In genomic region chr2:166280651-166281127, GRCm38 (mm10) we compare ENCODE assay signal across 9 mouse cellular contexts.
DNase-seq lines count a peak whose midpoint lies in the region; ATAC-seq and TF ChIP-seq lines count a peak whose summit lies in the region.
"Had no signal": no experiment of that assay in that cellular context is flagged by ENCODE, and none has a peak within 500 bp of the region (broad histone marks: within the 10 kb centered on the region; RNA-seq: fewer than 3 reads in every experiment).

No protein-coding gene starts in this region.

- peak; percentile 86 for ATAC-seq in forebrain, embryonic 16.5 days

- no peak for TF ChIP-seq POLR2A in brain, embryonic 14.5 days (IDR thresholded peaks at IDR 0.05; ENCODE audit: borderline replicate concordance, extremely low read depth, insufficient read depth, insufficient read length, poor library complexity, severe bottlenecking)

- H3K4me2 ChIP-seq in forebrain, embryonic 16.5 days (ENCODE audit: low read length): no peak overlapping the region

- no peak overlapping the region for H3K4me3 ChIP-seq in forebrain, embryonic 16.5 days (replicated peaks; ENCODE audit: low read length)
- no peak overlapping the region for H3K4me3 ChIP-seq in midbrain, embryonic 10.5 days
- H3K4me3 ChIP-seq: left cerebral cortex, adult 2 months had no signal

- H3K9me3 ChIP-seq in forebrain, embryonic 16.5 days (ENCODE audit: control insufficient read depth, low read length): no peaks in the 10 kb centered on the region
- H3K9me3 ChIP-seq in midbrain, embryonic 10.5 days (replicated peaks): peaks cover 11% of the 10 kb centered on the region; the same call in 1 of the 2 replicates

- H3K36me3 ChIP-seq in forebrain, embryonic 16.5 days (ENCODE audit: control insufficient read depth, insufficient read depth): no peaks in the 10 kb centered on the region
- no peaks in the 10 kb centered on the region for H3K36me3 ChIP-seq in midbrain, embryonic 10.5 days

- H3K9ac ChIP-seq in forebrain, embryonic 16.5 days (replicated peaks; ENCODE audit: low read depth, low read length): no peak overlapping the region

- WGBS in forebrain, embryonic 16.5 days: 28% methylated on average over 5 of the region's 5 CpGs
- WGBS in midbrain, embryonic 10.5 days: 42% methylated on average over 5 of the region's 5 CpGs

- peak; percentile 60 for DNase-seq in gastrocnemius, postnatal 25 days
- DNase-seq in gastrocnemius, postnatal 36 days: no peak
- peak; percentile 81 for DNase-seq in brain, embryonic 14.5 days (ENCODE audit: low read depth)
- DNase-seq in midbrain, embryonic 10.5 days (ENCODE audit: low spot score): no peak
- no peak for DNase-seq in ovary, postnatal 10 days (ENCODE audit: low spot score)
- DNase-seq in layer of hippocampus, adult 11-12 months (ENCODE audit: low spot score): no peak
- DNase-seq in natural killer cell, adult 2 months (ENCODE audit: low spot score in 2 of 2): no peak

- peaks cover 10% of the 10 kb centered on the region for H3K4me1 ChIP-seq in forebrain, embryonic 16.5 days (replicated peaks; ENCODE audit: control insufficient read depth, insufficient read depth, low read length)
- H3K4me1 ChIP-seq in midbrain, embryonic 10.5 days: peaks cover 15% of the 10 kb centered on the region

- no peak overlapping the region; the same call in 1 of the 2 replicates for H3K27ac ChIP-seq in forebrain, embryonic 16.5 days (ENCODE audit: low read length)
- H3K27ac ChIP-seq in midbrain, embryonic 10.5 days (replicated peaks): peak overlapping the region; percentile 68
- H3K27ac ChIP-seq: left cerebral cortex, adult 2 months had no signal

- H3K27me3 ChIP-seq in forebrain, embryonic 16.5 days (replicated peaks; ENCODE audit: control insufficient read depth, insufficient read depth, low read length): no peaks in the 10 kb centered on the region
- H3K27me3 ChIP-seq in midbrain, embryonic 10.5 days (ENCODE audit: low read depth, poor library complexity, severe bottlenecking): peaks cover 14% of the 10 kb centered on the region; the same call in 1 of the 2 replicates

- intact Hi-C loops in gastrocnemius, postnatal 36 days (cut with DNase I): no loop called here

- no peak for TF ChIP-seq CTCF in brain, embryonic 14.5 days (IDR thresholded peaks at IDR 0.05; ENCODE audit: borderline replicate concordance, extremely low read depth, insufficient read depth, insufficient read length)

Comparison
In these comparisons a context has a peak if more than half of its experiments do, and no peak if none do; other contexts are left out.
1. DNase-seq: peak in gastrocnemius, postnatal 25 days (single experiment) and brain, embryonic 14.5 days (single experiment); none in gastrocnemius, postnatal 36 days (0 of 2), midbrain, embryonic 10.5 days (single experiment), ovary, postnatal 10 days (single experiment), layer of hippocampus, adult 11-12 months (single experiment) and natural killer cell, adult 2 months (0 of 2).